Mouse (Mus musculus): ENCODE results near the gene Nme7. TPM values are rescaled to one million over a fixed set of nuclear protein-coding genes. Genes with fewer than 3 reads are reported as not detected.

Nme7 gene
- total and polyA plus RNA-seq, 3 experiments: 23.5 to 33.2 (median 25.3) TPM

GRCm38 (mm10) chr1:164389743-164390142 lies 85.8 kb downstream of the Nme7 start:
- Histone ChIP-seq H3K27ac (ENCODE audit: insufficient read depth, low read depth) (no peak overlapping the region), H3K79me2 (replicated peaks; ENCODE audit: control insufficient read depth, extremely low read depth, insufficient read depth, poor library complexity, severe bottlenecking) (no peaks in the 10 kb centered on the region), H3K9ac (ENCODE audit: insufficient read depth, low read depth) (no peak overlapping the region), H3K4me2 (ENCODE audit: insufficient read depth, low read depth, poor library complexity, severe bottlenecking) (no peak overlapping the region), H3K9me3 (replicated peaks; ENCODE audit: low read length) (no peaks in the 10 kb centered on the region), H3K4me3 (replicated peaks in 1 of 3; ENCODE audit: low read depth in 2 of 3, low read length in 2 of 3, poor library complexity in 1 of 3) (no peak overlapping the region), H3K36me3 (replicated peaks in 1 of 2; ENCODE audit: control insufficient read depth in 1 of 2, insufficient read depth in 1 of 2, low read length in 1 of 2) (peaks cover 0 to 19% of the 10 kb centered on the region in 2 experiments), H3K27me3 (replicated peaks) (no peaks in the 10 kb centered on the region), H3K4me1 (ENCODE audit: control insufficient read depth in 1 of 2, insufficient read depth in 2 of 2) (0 out of 4 replicates have a peak, but pooled peaks cover 0 to 3% of the 10 kb centered on the region in 2 experiments)
- dilution Hi-C loops (cut with MboI; ENCODE audit: extremely low pct_ligation_motif_present, extremely low pct_unique_long_range_greater_than_20kb, low sequenced_read_pairs) (no loop called here), in situ Hi-C loops (cut with MboI; ENCODE audit: low pct_ligation_motif_present, low pct_unique_long_range_greater_than_20kb, low sequenced_read_pairs) (no loop called here)
- no peak for DNase-seq (ENCODE audit: extremely low read depth)
- no peak for TF ChIP-seq SMC3 (IDR thresholded peaks at IDR 0.05; ENCODE audit: low read depth, low read length)
- no peak for TF ChIP-seq ZNF384 (IDR thresholded peaks at IDR 0.05; ENCODE audit: low read depth, low read length)
- no peak for TF ChIP-seq CTCF (conservative IDR thresholded peaks at IDR 0.05 in 1 of 2, IDR thresholded peaks at IDR 0.05 in 1 of 2; ENCODE audit: low read depth in 2 of 2, low read length in 2 of 2)
- TF ChIP-seq ZMIZ1 (IDR thresholded peaks at IDR 0.05; ENCODE audit: low read depth, low read length): no peak
- TF ChIP-seq ETS1 (conservative IDR thresholded peaks at IDR 0.05; ENCODE audit: low read depth, low read length): no peak
- TF ChIP-seq UBTF (IDR thresholded peaks at IDR 0.05; ENCODE audit: low read depth, low read length): no peak
- TF ChIP-seq EP300 (IDR thresholded peaks at IDR 0.05; ENCODE audit: low read length): no peak
- no peak for TF ChIP-seq ZC3H11A (IDR thresholded peaks at IDR 0.05; ENCODE audit: low read depth, low read length)
- TF ChIP-seq SIN3A (IDR thresholded peaks at IDR 0.05; ENCODE audit: low read length): no peak
- no peak for TF ChIP-seq ZKSCAN1 (IDR thresholded peaks at IDR 0.05; ENCODE audit: borderline replicate concordance, low read depth, low read length)
- TF ChIP-seq MXI1 (IDR thresholded peaks at IDR 0.05; ENCODE audit: low read depth, low read length): no peak
- TF ChIP-seq BHLHE40 (IDR thresholded peaks at IDR 0.05; ENCODE audit: low read depth, low read length): no peak

GRCm38 (mm10) chr1:164392176-164392575 lies 88.3 kb downstream of the Nme7 start:
- Histone ChIP-seq H3K79me2 (replicated peaks; ENCODE audit: control insufficient read depth, extremely low read depth, insufficient read depth, poor library complexity, severe bottlenecking) (no peaks in the 10 kb centered on the region), H3K36me3 (replicated peaks in 1 of 2; ENCODE audit: control insufficient read depth in 1 of 2, insufficient read depth in 1 of 2, low read length in 1 of 2) (peaks cover 0 to 11% of the 10 kb centered on the region in 2 experiments), H3K9ac (ENCODE audit: insufficient read depth, low read depth) (no peak overlapping the region), H3K27me3 (replicated peaks) (no peaks in the 10 kb centered on the region), H3K4me2 (ENCODE audit: insufficient read depth, low read depth, poor library complexity, severe bottlenecking) (no peak overlapping the region), H3K9me3 (replicated peaks; ENCODE audit: low read length) (no peaks in the 10 kb centered on the region), H3K4me3 (replicated peaks in 1 of 3; ENCODE audit: low read depth in 2 of 3, low read length in 2 of 3, poor library complexity in 1 of 3) (no peak overlapping the region), H3K4me1 (ENCODE audit: control insufficient read depth in 1 of 2, insufficient read depth in 2 of 2) (0 out of 4 replicates have a peak, but pooled peaks cover 0 to 3% of the 10 kb centered on the region in 2 experiments), H3K27ac (ENCODE audit: insufficient read depth, low read depth) (no peak overlapping the region)
- in situ Hi-C loops (cut with MboI; ENCODE audit: low pct_ligation_motif_present, low pct_unique_long_range_greater_than_20kb, low sequenced_read_pairs) (no loop called here), dilution Hi-C loops (cut with MboI; ENCODE audit: extremely low pct_ligation_motif_present, extremely low pct_unique_long_range_greater_than_20kb, low sequenced_read_pairs) (no loop called here)
- TF ChIP-seq UBTF (IDR thresholded peaks at IDR 0.05; ENCODE audit: low read depth, low read length): no peak
- no peak for TF ChIP-seq CTCF (conservative IDR thresholded peaks at IDR 0.05 in 1 of 2, IDR thresholded peaks at IDR 0.05 in 1 of 2; ENCODE audit: low read depth in 2 of 2, low read length in 2 of 2)
- TF ChIP-seq JUND (conservative IDR thresholded peaks at IDR 0.05; ENCODE audit: low read depth, low read length): no peak
- no peak for TF ChIP-seq CHD2 (IDR thresholded peaks at IDR 0.05; ENCODE audit: low read length)
- no peak for TF ChIP-seq ZNF384 (IDR thresholded peaks at IDR 0.05; ENCODE audit: low read depth, low read length)
- TF ChIP-seq MYC (IDR thresholded peaks at IDR 0.05; ENCODE audit: low read depth, low read length): no peak
- TF ChIP-seq SMC3 (IDR thresholded peaks at IDR 0.05; ENCODE audit: low read depth, low read length): no peak
- no peak for DNase-seq (ENCODE audit: extremely low read depth)

Measured in CH12.LX (cell line).